Mouse (Mus musculus) stomach, postnatal 0 days (tissue): ENCODE measurements at regions not wholly inside any gene's neighbourhood (a gene's known extent, or its start where the extent isn't known, plus 50 kb on each side); places are given as distances from the start of the nearest gene placed in this dataset.

Source experiments
- ATAC-seq: fragments of 200-750 bp; cut with Nextera tagmentation; 2 replicates; pipeline ENCODE4 v1.8.0; 2017; ENCODE audit not compliant: low FRiP score, low TSS enrichment
- DNase-seq: peaks from one replicate; pipeline ENCODE4 v3.0.0-alpha.2; 2016; ENCODE audit warnings: low spot score
- H3K27ac ChIP-seq: fragments of 300-500 bp; sonication (generic); replicated peaks from 2 replicates; pipeline ENCODE4 v1.5.1; 2014; ENCODE audit warnings: mild to moderate bottlenecking, control low read depth
- H3K27me3 ChIP-seq: fragments of 300-500 bp; sonication (generic); 2 replicates; pipeline ENCODE4 v1.6.1; 2014; ENCODE audit warnings: low read length; ENCODE audit not compliant: control insufficient read depth, insufficient read depth
- H3K36me3 ChIP-seq: fragments of 300-500 bp; sonication (generic); 2 replicates; pipeline ENCODE4 v1.6.1; 2014; ENCODE audit warnings: low read length, mixed read lengths; ENCODE audit not compliant: control insufficient read depth, insufficient read depth
- H3K4me1 ChIP-seq: fragments of 300-500 bp; sonication (generic); replicated peaks from 2 replicates; pipeline ENCODE4 v1.6.1; 2014; ENCODE audit warnings: antibody characterized with exemption; ENCODE audit not compliant: control insufficient read depth, insufficient read depth
- H3K4me2 ChIP-seq: fragments of 300-500 bp; sonication (generic); replicated peaks from 2 replicates; pipeline ENCODE4 v1.6.1; 2014; ENCODE audit warnings: low read depth, mild to moderate bottlenecking, control low read depth, moderate library complexity
- H3K4me3 ChIP-seq: fragments of 300-500 bp; sonication (generic); 2 replicates; pipeline ENCODE4 v1.5.1; 2014; ENCODE audit warnings: low read depth, low read length, control low read depth
- H3K9ac ChIP-seq: fragments of 300-500 bp; sonication (generic); 2 replicates; pipeline ENCODE4 v1.6.1; 2014; ENCODE audit warnings: mild to moderate bottlenecking, low read length, control low read depth, mixed read lengths
- H3K9me3 ChIP-seq: fragments of 300-500 bp; sonication (generic); 2 replicates; pipeline ENCODE4 v1.6.1; 2016; ENCODE audit warnings: low read length; ENCODE audit not compliant: control insufficient read depth
- CTCF ChIP-seq: IDR thresholded peaks from 2 replicates; pipeline ENCODE4 v1.5.1; 2016; ENCODE audit warnings: antibody characterized with exemption, low read depth, mild to moderate bottlenecking, moderate library complexity
- EP300 ChIP-seq: optimal IDR thresholded peaks from 2 replicates; pipeline ENCODE3; 2016; ENCODE audit warnings: antibody characterized with exemption
- WGBS: fragments of 180-500 bp; shearing (Covaris S2); extraction: QIAGEN DNeasy Blood & Tissue Kit; methylation state at CpG from one replicate; pipeline ENCODE4 v1.1.7; 2014; 5-methylcytosine and 5-hydroxymethylcytosine counted together

- H3K9ac ChIP-seq, result no peak overlapping the region
- no peak overlapping the region for H3K27ac ChIP-seq
- no peak overlapping the region for H3K4me3 ChIP-seq
- H3K9me3 ChIP-seq, result no peaks in the 10 kb centered on the region
- no peak for TF ChIP-seq EP300
- TF ChIP-seq CTCF, result no peak
- 50% methylated on average over 3 of the region's 3 CpGs for WGBS
- no peaks in the 10 kb centered on the region for H3K27me3 ChIP-seq
- ATAC-seq (no peak), DNase-seq (no peak)
- no peaks in the 10 kb centered on the region for H3K4me1 ChIP-seq
- no peaks in the 10 kb centered on the region for H3K36me3 ChIP-seq
- H3K4me2 ChIP-seq, result no peak overlapping the region
Observed at GRCm38 (mm10) chr10:17600762-17601108, 122.3 kb upstream of the Cited2 start.

GRCm38 (mm10) chr10:17602446-17602845 lies 120.6 kb upstream of the Cited2 start:
- DNase-seq, result no peak
- no peak overlapping the region for H3K27ac ChIP-seq
- 56% methylated on average over 2 of the region's 2 CpGs for WGBS

GRCm38 (mm10) chr10:17608220-17608619 lies 114.8 kb upstream of the Cited2 start:
- Histone ChIP-seq H3K9ac (no peak overlapping the region), H3K27me3 (no peaks in the 10 kb centered on the region), H3K36me3 (no peaks in the 10 kb centered on the region), H3K4me3 (no peak overlapping the region), H3K4me2 (no peak overlapping the region), H3K27ac (no peak overlapping the region), H3K9me3 (no peaks in the 10 kb centered on the region), H3K4me1 (no peaks in the 10 kb centered on the region)
- DNase-seq (no peak), ATAC-seq (no peak)
- TF ChIP-seq CTCF (no peak), EP300 (no peak)
- WGBS, result 60% methylated on average over 7 of the region's 7 CpGs

More at GRCm38 (mm10) chr10:17602446-17602845, 120.6 kb upstream of the Cited2 start:
- TF ChIP-seq EP300 (no peak), CTCF (no peak)
- H3K27me3 ChIP-seq, result no peaks in the 10 kb centered on the region
- no peaks in the 10 kb centered on the region for H3K9me3 ChIP-seq
- H3K4me1 ChIP-seq, result no peaks in the 10 kb centered on the region
- H3K4me3 ChIP-seq, result no peak overlapping the region
- H3K4me2 ChIP-seq, result no peak overlapping the region
- H3K9ac ChIP-seq, result no peak overlapping the region
- H3K36me3 ChIP-seq, result no peaks in the 10 kb centered on the region
- ATAC-seq, result no peak

GRCm38 (mm10) chr10:17610592-17610991 lies 112.4 kb upstream of the Cited2 start:
- Histone ChIP-seq H3K9ac (no peak overlapping the region), H3K27ac (no peak overlapping the region), H3K27me3 (no peaks in the 10 kb centered on the region), H3K4me1 (no peaks in the 10 kb centered on the region), H3K4me2 (no peak overlapping the region), H3K4me3 (no peak overlapping the region), H3K9me3 (no peaks in the 10 kb centered on the region), H3K36me3 (no peaks in the 10 kb centered on the region)
- no peak for ATAC-seq
- WGBS, result 64% methylated on average over 7 of the region's 7 CpGs
- no peak for DNase-seq
- TF ChIP-seq CTCF, result no peak
- TF ChIP-seq EP300, result no peak

GRCm38 (mm10) chr10:17613281-17613680 lies 109.7 kb upstream of the Cited2 start:
- H3K4me1 ChIP-seq, result no peaks in the 10 kb centered on the region

GRCm38 (mm10) chr10:17618024-17618423 lies 105.0 kb upstream of the Cited2 start:
- Histone ChIP-seq H3K4me1 (no peaks in the 10 kb centered on the region), H3K27me3 (no peaks in the 10 kb centered on the region), H3K4me3 (no peak overlapping the region), H3K4me2 (no peak overlapping the region), H3K36me3 (no peaks in the 10 kb centered on the region), H3K9ac (no peak overlapping the region), H3K9me3 (no peaks in the 10 kb centered on the region), H3K27ac (no peak overlapping the region)
- no peak for ATAC-seq
- no peak for TF ChIP-seq CTCF
- TF ChIP-seq EP300, result no peak
- WGBS, result 88% methylated on average over 1 of the region's 1 CpGs
- no peak for DNase-seq

More at GRCm38 (mm10) chr10:17613281-17613680, 109.7 kb upstream of the Cited2 start:
- Histone ChIP-seq H3K36me3 (no peaks in the 10 kb centered on the region), H3K4me2 (no peak overlapping the region), H3K9me3 (no peaks in the 10 kb centered on the region), H3K9ac (no peak overlapping the region), H3K27ac (no peak overlapping the region), H3K27me3 (no peaks in the 10 kb centered on the region), H3K4me3 (no peak overlapping the region)
- no peak for TF ChIP-seq EP300
- no peak for TF ChIP-seq CTCF
- no peak for DNase-seq
- no peak for ATAC-seq
- 86% methylated on average over 3 of the region's 3 CpGs for WGBS
